Mouse (Mus musculus) CH12F3 (cell line): ENCODE results near the gene Tbkbp1.

Experiments used
- in situ Hi-C: fragments of 300-500 bp; cut with MboI; formaldehyde crosslinking; loops from 2 replicates; pipeline ENCODE4 v1.14.3; 2020; ENCODE audit warnings: low sequenced_read_pairs

Tbkbp1 gene

DNA sequence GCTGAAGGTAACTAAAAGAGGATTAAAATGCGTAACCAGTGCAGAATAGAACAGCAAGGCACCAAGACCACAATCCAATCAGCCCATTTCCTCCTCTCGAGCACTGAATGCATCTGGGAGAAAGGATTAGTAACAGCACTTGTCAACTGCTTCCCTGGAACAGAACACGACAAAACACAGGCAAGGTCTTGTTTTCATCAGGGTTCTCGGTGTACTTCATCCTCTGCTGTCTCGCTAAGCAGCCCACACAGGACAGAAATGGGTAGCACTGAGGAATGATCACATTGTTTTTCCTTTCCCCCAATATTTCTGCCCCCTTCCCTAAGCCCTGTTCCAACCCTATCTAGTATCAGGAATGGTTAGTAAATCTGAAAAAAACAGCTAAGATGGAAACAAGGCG lies 9.0 kb upstream of the Tbkbp1 start:
- in situ Hi-C loops = no loop called here

DNA sequence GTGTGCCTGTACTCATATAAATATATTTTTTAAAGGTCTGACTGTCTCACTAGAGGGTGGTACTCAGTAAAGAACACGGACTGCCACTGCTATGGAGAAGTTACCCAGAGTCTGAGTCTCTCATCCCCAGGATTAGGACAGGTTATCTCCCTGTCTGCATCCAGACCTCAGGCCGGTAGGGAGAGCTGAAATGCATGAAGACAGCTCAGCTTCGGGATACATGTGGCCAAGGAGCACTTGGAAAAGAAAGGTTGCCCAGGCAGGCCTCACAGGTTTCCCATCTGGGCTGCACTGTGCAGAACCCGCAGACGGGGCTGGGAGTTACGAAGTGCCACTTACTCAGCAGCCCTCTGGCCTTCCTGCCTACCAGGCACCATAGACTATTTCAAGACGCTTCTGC lies 5.7 kb upstream of the Tbkbp1 start:
- in situ Hi-C loops = no loop called here

DNA sequence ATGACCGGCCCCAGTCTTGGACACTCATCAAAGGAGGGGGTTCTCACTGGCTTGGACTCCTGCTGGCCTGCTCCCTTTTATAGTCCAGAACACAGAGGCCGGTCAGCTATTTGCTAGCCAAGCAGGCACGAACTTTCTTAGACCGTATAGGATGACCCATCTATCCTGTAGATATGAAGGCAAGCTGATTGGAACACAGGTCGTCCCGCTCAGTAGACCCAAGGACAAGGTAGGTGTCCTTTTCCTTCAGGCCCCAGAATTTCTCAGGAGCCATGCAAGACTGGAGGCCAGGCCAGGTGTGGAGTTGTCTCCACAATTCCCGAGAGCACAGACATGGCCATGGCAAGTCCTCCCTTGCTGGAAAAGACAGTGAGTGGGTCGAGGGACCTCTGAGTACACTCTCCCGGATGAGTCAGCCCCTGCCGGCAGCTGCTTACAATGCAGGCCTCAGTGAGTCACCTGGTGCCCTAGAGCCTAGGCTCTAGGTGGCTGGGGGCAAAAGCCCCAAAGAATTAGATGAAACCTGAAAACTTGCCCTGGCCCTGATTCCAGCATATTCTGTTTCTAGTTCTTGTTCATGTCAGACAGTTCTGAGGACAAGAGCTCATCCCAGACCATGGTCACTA lies 1.5 kb upstream of the Tbkbp1 start:
- in situ Hi-C loops = no loop called here

DNA sequence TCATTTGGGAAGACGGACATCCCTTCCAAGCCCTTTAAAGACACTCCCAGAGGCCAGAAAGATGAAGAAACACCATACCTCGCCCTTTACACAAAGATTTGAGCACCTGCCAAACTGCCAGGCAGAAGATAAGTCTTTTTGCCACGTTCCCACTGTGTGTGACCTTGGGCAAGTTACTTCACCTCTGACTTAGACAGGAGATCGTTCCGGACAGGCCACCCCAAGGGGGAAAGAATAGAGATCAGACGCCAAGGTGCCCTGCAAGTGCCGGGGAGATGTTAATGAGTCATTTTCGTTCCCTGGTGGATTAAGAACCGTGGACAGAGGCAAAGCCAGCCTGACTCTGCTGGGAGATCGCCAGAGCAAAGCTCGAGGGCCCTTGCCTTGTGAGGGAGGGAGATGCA lies 730 bp upstream of the Tbkbp1 start:
- in situ Hi-C loops = no loop called here

DNA sequence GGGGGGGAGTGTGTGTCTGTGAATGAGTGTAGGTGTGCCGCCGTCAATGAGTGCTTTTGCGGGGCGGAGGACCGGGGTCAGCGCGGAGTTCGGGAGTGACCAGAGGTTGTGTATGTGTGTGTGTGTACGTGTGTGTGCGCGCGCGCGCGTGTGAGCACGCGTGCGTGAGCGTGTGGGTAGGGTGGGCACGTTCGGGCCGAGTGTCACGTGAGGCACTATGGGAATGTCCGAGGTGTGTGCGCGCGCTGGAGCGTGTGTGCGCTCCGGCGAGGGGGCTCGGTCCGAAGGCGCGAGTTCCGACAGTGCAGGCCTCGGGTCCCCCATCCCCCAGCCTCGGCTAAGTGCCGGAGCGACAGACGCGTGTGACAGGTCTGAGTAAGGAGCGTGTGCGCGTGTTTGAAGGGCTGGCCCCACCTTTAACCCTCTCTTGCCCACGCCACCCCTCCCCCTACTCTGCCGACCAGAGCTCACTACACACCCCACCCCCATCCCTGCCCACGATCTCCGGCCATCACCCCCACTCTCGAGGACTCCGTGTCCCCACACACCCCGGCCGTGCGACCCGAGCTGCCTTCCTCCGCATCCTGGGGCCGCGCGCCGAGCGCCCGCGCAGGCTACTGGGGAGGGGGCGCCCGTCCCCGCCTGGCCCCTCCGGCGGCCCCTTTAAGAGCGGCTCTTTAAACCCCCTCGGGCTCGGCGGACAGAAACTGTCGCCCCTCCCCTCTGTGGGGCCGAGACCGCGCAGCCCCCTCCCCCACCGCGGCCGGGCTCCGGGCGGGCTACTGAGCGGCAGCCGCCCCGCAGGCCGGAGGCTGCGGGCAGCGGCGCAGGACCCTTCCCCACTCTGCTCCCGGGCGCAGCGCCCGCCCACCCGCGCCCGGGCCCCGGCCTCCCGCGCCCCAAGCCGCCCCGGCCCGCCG lies 624 bp downstream of the Tbkbp1 start:
- in situ Hi-C loops = no loop called here

DNA sequence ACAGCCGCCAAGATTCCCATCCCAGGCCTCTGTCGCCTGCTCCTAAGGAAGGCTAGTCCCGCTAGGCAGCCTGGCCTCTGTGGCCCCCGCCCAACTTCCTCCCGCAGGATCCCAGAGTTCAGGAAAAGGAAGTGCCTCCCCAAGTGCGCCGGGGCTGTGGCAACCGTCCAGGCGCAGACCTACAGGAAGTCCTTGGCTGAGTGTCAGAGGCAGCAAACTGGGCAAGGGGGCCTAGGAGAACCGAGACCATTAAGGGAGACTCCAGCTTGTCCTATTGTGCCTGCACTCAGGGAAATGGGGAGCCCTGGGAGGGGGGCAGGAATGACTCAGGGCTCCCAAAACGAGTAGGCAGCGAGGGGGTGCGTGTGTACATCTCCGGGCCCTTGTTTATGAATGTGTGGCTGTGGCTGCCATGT lies 1.3 kb downstream of the Tbkbp1 start:
- in situ Hi-C loops = loop anchor here (5.0 kb wide), 1 partner anchor 48 kb away; no protein-coding TSS in a partner anchor

DNA sequence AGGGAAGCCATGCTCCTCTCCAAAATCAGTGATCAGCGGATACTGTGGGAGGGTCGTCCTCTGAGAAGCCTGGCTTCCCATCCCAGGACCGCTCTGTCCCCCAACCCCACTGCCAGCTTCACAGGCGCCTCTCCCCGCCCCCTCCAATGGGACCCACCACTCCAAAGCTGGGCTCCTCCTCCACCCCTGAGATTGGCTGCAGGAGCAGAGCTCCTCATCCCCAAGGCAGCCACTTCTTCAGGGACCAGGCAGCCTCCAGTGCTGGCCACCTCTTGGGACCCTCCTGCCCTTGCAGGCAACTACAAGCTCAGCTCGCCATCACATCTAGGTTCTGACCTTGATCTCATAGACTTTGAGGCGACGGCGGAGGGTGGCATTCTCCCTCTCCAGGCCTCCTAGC lies 2.3 kb downstream of the Tbkbp1 start:
- in situ Hi-C loops = loop anchor here (5.0 kb wide), 1 partner anchor 47 kb away; no protein-coding TSS in a partner anchor

DNA sequence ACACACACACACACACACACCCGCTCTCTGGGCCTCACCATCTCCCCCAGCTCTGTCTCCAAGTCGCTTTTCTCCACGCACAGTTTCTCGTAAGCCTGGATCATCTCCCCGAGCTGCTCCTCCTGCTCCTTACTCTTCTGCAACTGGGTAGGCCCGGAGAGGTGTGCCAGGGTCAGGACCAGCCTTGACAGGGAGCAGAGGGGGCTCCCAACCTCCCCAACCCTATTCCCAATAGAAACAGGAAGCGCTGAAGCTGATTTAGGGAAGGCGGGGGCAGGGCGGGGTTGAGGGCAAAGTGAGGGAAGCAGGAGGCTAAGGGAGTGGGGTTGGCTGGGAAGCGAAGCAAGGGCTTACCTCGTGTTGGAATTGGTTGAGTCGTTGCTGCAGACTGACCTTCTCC lies 2.7 kb downstream of the Tbkbp1 start:
- in situ Hi-C loops = loop anchor here (5.0 kb wide), 1 partner anchor 46 kb away; no protein-coding TSS in a partner anchor

DNA sequence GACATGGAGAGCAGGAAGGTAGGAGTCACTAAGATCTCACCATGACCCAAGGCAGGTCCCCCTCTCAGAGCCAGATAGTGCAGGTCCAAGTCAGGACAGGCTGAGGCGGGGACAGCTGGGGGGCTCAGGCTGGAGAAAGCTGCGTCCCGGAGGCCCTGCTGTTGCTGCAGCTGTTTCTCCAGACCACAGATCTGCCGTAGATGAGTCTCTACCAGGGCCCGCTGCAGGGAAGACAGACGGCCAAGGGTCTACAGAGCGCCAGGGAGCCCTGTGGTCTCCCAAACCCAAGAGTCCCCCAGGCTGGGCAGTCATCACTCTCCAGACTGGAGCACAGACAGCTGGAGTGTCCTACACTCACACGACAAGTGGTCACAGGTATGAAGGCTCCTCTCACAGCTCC lies 4.0 kb downstream of the Tbkbp1 start:
- in situ Hi-C loops = loop anchor here (5.0 kb wide), 1 partner anchor 45 kb away; no protein-coding TSS in a partner anchor

DNA sequence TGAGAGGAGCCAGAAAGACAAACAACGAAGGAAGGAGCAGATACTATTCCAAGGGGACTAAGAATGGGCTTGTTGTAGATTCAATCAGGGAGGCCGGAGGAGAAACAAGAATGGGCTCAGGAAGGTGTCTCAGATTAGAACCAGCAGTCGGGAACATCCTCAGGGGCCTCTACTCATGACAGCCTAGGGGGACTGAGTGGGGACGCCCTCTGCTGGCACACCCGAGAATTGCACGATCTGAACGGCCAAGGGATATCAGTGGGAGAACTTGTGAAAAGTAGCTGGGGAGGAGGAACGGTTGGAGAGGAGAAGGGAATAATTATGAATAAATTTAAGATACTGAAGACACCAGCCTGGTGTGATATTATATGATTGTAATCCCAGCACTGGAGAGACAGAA lies 4.6 kb downstream of the Tbkbp1 start:
- in situ Hi-C loops = loop anchor here (5.0 kb wide), 1 partner anchor 44 kb away; no protein-coding TSS in a partner anchor

DNA sequence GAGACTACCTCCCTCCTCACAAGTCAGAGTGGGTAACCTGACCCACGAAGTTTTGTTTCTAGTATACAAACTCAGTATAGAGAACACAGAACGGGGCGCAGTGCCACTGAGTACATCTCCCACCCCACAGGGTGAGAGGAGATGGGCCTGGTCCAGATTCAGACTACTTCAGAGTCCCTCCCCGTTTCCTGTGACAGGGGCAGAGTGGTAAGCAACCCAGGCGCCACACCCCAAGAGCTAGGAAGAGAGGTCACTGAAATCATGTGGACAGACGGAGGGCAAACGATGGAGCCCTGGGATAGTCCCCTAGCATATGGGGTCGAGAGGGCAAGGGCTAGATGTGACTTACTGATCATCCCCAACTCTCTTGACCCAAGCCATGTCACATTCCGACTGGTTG lies 5.3 kb downstream of the Tbkbp1 start:
- in situ Hi-C loops = loop anchor here (5.0 kb wide), 1 partner anchor 44 kb away; no protein-coding TSS in a partner anchor

DNA sequence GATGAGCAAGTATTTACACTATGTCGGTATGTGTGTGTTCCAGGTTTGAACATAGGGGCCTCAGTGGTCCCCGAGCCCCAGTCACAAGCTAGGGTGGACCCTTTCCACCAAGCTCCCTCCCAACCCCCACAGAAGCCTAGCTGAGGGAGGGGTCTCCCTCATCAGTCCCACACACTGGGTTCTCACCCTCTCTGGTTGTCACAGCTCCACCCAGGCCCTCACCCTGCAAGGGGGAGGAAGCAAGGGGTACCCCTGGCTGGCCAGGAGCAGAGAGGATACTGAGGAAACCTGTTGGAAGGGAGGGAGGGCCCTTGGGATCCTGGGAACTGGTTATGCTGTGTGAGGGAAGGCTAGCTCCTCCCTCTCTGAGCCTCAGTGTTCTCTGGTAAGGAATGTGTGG lies 6.0 kb downstream of the Tbkbp1 start:
- in situ Hi-C loops = loop anchor here (5.0 kb wide), 1 partner anchor 43 kb away; no protein-coding TSS in a partner anchor

DNA sequence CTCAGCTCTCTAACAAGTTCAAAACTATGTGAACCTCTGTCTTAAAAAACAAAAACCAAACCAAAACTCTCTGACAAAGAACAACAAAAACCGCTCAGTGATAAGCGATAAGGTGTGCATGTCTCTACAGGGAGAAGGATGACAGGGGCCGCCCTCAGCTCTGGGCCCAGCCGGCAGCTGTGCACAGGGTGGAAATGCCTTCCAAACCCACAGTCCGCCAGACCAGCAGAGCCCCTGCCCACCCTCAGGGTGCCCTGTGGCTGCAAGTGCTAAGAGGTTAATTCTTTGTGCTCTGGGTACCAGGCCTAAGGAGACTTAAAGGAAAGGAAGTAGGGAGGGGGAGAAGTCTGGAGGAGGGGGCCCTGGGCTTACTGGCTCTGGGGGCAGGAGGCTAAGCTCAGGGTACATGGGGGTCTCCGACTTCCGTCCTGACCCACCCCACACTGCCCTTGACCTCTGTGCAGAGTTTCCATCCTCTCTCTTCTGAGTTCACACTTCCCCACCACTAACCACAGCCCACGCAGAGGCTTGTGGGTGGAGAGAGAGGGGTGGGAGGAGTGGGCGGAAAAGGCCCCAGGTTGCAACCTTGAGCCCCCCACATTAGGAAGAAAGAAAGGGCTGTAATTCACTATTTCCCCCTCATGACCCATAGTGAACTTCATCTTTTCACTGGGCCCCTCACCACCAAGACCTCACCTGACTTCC lies 7.9 kb downstream of the Tbkbp1 start:
- in situ Hi-C loops = no loop called here

DNA sequence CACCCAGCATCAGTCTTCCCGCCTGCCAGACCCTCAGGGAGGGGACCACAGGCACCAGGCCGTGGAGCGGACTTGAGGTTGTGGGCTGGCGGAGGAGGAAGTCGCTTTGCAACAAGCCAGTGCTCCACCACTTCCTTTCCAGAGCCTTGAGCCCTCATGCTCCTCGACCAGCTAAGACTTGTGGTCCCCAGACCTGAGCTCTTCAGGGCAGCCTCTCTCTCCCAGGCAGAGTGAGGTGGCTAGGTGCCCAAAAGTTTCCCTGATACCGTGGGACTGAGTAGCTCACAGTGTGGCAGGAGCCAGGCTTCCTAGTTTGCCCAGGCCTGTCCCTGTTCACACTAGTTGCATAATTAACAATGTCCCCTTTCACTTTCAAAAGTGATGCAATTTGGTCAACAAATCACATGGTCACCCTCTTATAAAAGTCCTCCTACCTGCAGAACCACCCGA lies 9.1 kb downstream of the Tbkbp1 start:
- in situ Hi-C loops = no loop called here

DNA sequence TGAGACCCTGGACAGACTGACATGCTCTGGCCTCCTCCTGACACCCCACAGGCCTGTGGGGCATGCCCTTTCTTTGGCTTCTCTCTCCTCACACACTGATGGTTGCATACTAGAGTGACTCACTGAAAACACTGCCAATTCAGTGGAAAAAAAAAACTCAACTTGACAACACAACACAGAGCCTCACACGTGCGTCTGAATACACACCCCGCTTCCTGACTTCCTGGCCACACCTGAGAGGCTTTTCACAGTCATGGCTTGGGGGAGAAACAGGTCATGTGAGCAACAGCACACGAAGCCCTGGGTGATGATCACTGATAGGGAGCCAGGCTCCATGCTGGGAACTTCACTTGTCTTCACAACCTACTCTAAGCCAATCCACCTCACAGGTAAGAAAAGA lies 10.5 kb downstream of the Tbkbp1 start:
- in situ Hi-C loops = no loop called here

DNA sequence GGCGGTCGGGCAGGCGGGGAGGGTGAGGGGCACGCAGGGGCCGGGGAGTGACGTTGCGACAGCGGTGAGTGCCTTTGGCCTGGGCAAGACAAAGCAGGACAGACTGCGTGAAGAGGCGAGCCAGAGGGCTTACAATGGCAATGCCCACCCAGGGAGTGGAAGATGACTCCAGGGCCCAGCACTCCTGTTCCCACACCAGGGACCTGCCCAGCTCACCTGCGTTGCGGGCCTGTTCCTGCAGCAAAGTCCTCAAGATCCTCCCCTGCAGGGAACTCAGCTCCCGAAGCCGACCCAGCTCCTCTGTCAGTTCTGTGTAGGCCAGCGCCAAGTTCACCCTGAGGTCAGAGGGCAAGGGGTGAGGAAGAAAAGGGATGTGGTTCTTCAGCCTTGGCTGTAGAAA lies 12.0 kb downstream of the Tbkbp1 start:
- in situ Hi-C loops = no loop called here

DNA sequence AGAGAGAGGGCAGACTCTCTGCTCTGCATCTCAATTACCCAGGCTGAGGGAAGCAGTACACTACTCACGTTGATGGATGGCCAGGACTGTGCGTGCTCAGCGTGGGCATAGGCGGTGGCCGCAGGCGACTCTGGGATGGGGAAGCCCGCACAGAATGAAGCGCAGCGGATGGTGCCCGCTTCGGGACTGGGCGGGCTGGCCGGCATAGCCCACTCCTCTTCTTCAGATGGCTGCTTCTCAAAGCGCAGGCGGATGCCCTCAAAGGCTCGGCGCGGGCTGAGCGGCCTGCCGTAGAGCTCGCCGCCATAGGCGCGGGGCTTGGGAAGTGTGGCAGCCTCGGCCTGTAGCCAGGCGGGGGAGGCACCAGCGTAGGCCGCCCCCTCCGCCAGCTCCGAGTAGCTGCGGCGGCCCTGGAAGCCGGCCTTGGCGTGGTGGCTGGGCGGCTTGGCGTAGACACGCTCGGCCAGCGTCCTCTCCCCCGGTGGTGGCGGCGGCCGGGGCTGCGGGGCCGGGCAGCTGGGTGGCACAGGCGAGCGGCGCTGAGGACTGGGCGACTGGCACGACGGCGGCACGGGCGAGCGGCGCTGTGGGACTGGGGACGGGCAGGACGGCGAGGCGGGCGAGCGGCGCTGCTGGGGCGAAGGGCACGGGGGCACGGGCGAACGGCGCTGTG lies 12.6 kb downstream of the Tbkbp1 start:
- in situ Hi-C loops = no loop called here

DNA sequence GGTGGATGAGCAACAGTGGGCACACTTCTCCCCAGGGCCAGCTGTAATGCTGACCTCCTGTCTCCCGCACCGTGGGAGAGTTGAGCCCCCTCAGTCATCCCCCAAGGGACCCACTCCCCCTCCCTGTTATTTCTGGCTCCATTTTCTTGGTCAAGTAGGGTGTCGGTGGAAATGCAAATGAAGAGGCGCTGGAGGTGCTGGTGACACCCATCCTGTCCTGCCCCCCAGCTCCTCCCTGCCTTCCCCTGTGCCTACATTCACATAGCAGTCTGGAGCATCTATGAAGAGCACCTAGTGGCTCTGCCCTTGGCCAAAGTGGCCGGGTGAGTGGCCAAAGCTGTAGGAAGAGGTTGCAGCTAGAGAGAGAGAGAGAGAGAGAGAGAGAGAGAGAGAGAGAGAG lies 18.0 kb downstream of the Tbkbp1 start:
- in situ Hi-C loops = no loop called here

DNA sequence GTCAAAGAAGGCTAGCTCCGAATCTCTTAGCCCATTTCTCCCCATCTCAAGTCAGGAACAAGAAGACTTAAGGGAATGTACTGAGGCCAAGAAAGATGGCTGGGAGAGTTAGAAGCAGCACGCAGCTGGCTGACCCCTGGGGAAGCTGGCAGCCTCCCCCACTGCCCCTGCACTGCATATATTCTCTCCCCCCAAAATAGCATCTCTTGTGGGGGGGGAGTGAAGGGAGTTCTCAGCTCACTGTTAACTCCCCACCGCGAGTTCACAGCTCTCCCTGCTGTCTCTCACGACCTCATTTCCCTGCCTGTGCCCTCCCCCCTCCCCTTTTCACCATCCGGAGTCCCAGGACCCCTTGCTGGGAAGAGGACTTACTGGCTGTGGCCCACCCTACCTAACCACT lies 19.1 kb downstream of the Tbkbp1 start:
- in situ Hi-C loops = no loop called here

DNA sequence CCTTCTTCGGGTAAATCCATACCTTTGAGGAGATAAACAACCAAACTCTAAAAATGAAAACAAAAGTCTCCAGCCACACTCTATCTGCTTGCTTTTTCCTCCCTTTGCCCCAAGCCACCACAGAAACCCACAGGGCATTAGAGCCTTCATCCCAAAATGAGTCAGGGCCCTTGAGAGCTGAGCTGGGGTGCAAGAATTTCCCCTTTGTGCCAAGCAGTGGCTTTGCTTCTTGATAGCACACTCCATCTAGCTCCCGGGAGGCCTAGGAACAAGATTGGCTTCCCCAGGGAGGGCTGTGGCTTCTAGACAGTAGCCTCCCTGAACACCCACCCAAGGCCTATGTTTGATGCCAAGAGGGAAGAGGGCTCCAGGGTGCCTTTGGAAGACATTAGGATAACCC lies 19.6 kb downstream of the Tbkbp1 start:
- in situ Hi-C loops = no loop called here

DNA sequence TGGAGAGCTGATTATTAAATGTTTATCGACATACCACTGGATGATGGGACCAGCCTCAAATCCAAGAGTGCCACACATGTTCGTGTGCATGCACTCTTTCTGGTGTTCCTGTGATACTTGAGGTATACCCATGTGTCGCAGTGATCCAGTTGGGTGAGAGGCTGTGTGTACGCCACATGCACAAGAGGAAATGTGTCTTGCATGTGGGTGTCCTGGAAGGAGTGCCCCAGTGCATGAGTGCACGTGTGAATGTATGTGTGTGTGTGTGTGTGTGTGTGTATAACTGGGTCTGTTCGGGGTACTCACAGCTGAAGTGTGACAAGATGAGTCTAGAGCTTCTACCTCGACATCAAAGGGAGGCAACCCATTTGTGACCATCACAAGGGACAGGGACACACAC lies 21.0 kb downstream of the Tbkbp1 start:
- in situ Hi-C loops = no loop called here
